Mouse (Mus musculus) midbrain, embryonic 14.5 days (tissue): ENCODE results near the gene Macf1. TPM values are rescaled to one million over a fixed set of nuclear protein-coding genes. Genes with fewer than 3 reads are reported as not detected.

ENCODE experiments used
- ATAC-seq: fragments of 200-750 bp; cut with Nextera tagmentation; 2 replicates; pipeline ENCODE4 v1.8.0; 2017; ENCODE audit warnings: moderate number of reproducible peaks, moderate library complexity; ENCODE audit not compliant: low FRiP score, low TSS enrichment
- DNase-seq: peaks from one replicate; pipeline ENCODE4 v3.0.0-alpha.2; 2015
- H3K27ac ChIP-seq: fragments of 300-500 bp; sonication (generic); replicated peaks from 2 replicates; pipeline ENCODE4 v1.5.1; 2014; ENCODE audit warnings: mild to moderate bottlenecking, low read depth, low read length, moderate library complexity
- H3K27me3 ChIP-seq: fragments of 300-500 bp; sonication (generic); 2 replicates; pipeline ENCODE4 v1.6.1; 2014; ENCODE audit warnings: low read length, control low read depth, mixed read lengths; ENCODE audit not compliant: control insufficient read depth, insufficient read depth
- H3K36me3 ChIP-seq: fragments of 300-500 bp; sonication (generic); 2 replicates; pipeline ENCODE4 v1.6.1; 2014; ENCODE audit warnings: low read length, control low read depth; ENCODE audit not compliant: control insufficient read depth, insufficient read depth
- H3K4me1 ChIP-seq: fragments of 300-500 bp; sonication (generic); 2 replicates; pipeline ENCODE4 v1.6.1; 2014; ENCODE audit warnings: mild to moderate bottlenecking, antibody characterized with exemption, low read length, control low read depth; ENCODE audit not compliant: control insufficient read depth, insufficient read depth
- H3K4me2 ChIP-seq: fragments of 300-500 bp; sonication (generic); 2 replicates; pipeline ENCODE4 v1.6.1; 2014; ENCODE audit warnings: mild to moderate bottlenecking, low read length, moderate library complexity
- H3K4me3 ChIP-seq: fragments of 300-500 bp; sonication (generic); replicated peaks from 2 replicates; pipeline ENCODE4 v1.5.1; 2014; ENCODE audit warnings: low read depth, low read length
- H3K9ac ChIP-seq: fragments of 300-500 bp; sonication (generic); replicated peaks from 2 replicates; pipeline ENCODE4 v1.6.1; 2014; ENCODE audit warnings: mild to moderate bottlenecking, low read length, moderate library complexity
- H3K9me3 ChIP-seq: fragments of 300-500 bp; sonication (generic); 2 replicates; pipeline ENCODE4 v1.6.1; 2016; ENCODE audit warnings: low read length, control low read depth, mixed read lengths; ENCODE audit not compliant: control insufficient read depth
- WGBS: fragments of 180-500 bp; shearing (Covaris S2); extraction: QIAGEN DNeasy Blood & Tissue Kit; methylation state at CpG from one replicate; pipeline ENCODE4 v1.1.7; 2014; 5-methylcytosine and 5-hydroxymethylcytosine counted together
- polyA plus RNA-seq: library from polyadenylated mRNA; unstranded; fragments of >200 nt; fragmentation: Nextera tagmentation; extraction: Ambion mirVana; gene quantifications from 2 replicates; pipeline ENCODE4 v1.2.1, GENCODE M21; 2014

The Macf1 gene
- 140 and 143 TPM in 2 replicates for polyA plus RNA-seq

DNA sequence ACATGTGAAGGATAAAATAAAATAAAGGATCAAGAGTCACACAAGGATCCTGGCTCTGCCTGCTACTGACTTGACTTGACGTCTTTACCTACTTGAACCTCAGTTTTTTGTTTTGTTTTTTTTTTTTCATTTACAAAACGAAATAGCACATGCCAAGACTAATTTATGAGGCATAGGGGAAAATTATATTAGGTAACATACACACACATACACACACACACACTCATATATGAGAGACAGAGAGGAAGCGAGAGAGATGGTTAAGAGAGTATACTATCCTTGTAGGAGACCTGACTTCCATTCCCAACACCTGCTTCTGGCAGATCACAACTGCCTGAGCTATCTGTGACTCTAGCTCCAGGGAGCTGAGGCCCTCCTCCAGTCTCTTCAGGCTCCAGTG, at the start of gene Macf1:
Macf1 (minus strand) TSS at position 101 of the 400 bp plus-strand sequence.
- no peak for DNase-seq
- peak within 1 kb of the TSS; percentile 98 for H3K9ac ChIP-seq
- no peaks in the 10 kb centered on the region for H3K9me3 ChIP-seq
- WGBS: 79% methylated on average over 3 of the region's 3 CpGs
- H3K4me3 ChIP-seq: peak within 1 kb of the TSS; percentile 91
- H3K4me2 ChIP-seq: peak within 1 kb of the TSS; percentile 85
- no peaks in the 10 kb centered on the region for H3K27me3 ChIP-seq
- no peak within 1 kb of the TSS for H3K27ac ChIP-seq
- peaks cover 18% of the 10 kb centered on the region for H3K4me1 ChIP-seq
- no peak for ATAC-seq
- H3K36me3 ChIP-seq: peaks cover 37% of the 10 kb centered on the region

DNA sequence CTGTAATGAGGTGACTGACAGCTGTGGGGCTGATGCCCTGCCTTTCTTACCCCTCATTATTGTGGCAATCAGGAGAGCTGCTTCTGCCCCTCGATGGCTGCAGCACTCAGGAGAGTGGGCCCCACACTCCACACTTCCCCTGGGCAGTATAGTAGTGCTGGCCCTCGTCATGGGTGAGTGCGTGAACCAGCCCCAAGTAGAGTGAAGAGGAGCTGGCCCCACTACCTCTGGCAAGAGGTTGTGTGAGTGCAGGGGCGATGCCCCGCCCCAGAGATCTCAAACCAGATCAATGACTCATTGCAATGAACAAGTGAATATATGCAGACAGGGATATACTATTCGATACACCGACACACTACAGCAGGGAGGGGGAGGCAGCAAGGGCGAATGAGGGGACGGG, 49.4 kb upstream of the Macf1 start:
- no peak overlapping the region for H3K27ac ChIP-seq
- ATAC-seq (no peak), DNase-seq (no peak)
- no peak overlapping the region for H3K4me2 ChIP-seq
- no peaks in the 10 kb centered on the region for H3K4me1 ChIP-seq
- H3K9me3 ChIP-seq: no peaks in the 10 kb centered on the region
- no peak overlapping the region for H3K9ac ChIP-seq
- 95% methylated on average over 9 of the region's 9 CpGs for WGBS
- H3K36me3 ChIP-seq: peaks cover 54% of the 10 kb centered on the region
- H3K4me3 ChIP-seq: no peak overlapping the region
- no peaks in the 10 kb centered on the region for H3K27me3 ChIP-seq

DNA sequence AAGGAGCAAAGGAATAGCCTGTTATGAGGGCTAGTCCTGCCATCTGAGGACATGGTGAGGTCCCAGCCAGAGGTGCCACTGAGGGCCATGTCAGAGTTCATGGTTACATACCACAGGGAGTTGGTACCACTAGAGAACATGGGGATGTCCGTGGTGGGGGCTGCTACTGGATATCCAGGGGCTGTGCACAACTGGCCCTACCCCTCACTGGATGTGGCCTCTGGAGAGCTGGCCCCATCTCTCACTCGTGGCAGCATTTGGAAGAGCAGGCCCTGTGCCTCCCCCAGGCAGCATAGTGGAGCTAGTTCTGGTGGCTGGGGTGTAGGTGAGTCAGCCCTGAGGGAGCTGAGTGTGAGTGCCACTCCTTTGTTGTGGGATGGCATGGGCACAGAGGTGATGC, 48.8 kb upstream of the Macf1 start:
- 92% methylated on average over 2 of the region's 2 CpGs for WGBS
- H3K9ac ChIP-seq: no peak overlapping the region
- H3K27ac ChIP-seq: no peak overlapping the region
- no peaks in the 10 kb centered on the region for H3K4me1 ChIP-seq
- DNase-seq (no peak), ATAC-seq (no peak)
- H3K4me2 ChIP-seq: no peak overlapping the region
- H3K36me3 ChIP-seq: peaks cover 47% of the 10 kb centered on the region
- H3K4me3 ChIP-seq: no peak overlapping the region
- H3K27me3 ChIP-seq: no peaks in the 10 kb centered on the region
- H3K9me3 ChIP-seq: no peaks in the 10 kb centered on the region

DNA sequence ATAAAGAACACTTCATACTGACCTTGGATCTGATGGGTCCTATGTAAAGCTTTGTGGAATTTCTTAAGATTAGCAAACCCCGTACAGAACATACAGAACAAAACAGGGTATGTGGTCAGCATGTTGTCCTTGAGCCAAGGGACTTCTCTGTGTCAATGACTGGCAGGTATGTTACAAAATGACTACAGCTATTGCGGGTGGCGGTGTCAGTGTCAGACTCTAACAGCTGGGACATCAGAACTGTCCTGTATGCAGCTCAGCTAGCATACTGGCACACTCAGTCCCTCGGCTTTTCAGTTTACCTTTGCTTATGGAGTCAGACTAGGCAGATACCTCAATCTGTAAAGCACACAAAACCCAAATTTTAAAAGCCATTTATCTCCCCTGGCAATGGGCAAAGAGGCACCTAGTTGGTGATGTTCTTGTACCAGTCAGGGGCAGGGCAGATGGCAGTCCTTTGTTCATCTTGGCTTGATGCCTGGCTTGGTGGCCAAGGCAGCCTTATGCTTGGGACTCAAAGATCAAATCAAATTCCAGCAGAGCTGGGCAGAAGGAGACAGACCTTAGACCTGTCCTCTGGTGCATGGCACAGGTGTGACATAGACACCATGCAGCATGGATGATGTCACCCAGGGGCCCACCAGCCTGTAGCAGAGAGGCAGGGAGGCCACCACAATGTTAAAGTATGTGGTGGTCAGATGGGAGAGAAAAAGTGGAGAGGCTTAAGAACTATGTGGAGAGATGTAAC, 48.2 kb upstream of the Macf1 start:
- no peak overlapping the region for H3K4me3 ChIP-seq
- no peaks in the 10 kb centered on the region for H3K27me3 ChIP-seq
- no peak overlapping the region for H3K9ac ChIP-seq
- no peak overlapping the region for H3K27ac ChIP-seq
- H3K9me3 ChIP-seq: no peaks in the 10 kb centered on the region
- DNase-seq: no peak
- H3K4me1 ChIP-seq: no peaks in the 10 kb centered on the region
- ATAC-seq: no peak
- H3K36me3 ChIP-seq: peaks cover 42% of the 10 kb centered on the region
- no peak overlapping the region for H3K4me2 ChIP-seq
- WGBS: 96% methylated on average over 4 of the region's 4 CpGs

DNA sequence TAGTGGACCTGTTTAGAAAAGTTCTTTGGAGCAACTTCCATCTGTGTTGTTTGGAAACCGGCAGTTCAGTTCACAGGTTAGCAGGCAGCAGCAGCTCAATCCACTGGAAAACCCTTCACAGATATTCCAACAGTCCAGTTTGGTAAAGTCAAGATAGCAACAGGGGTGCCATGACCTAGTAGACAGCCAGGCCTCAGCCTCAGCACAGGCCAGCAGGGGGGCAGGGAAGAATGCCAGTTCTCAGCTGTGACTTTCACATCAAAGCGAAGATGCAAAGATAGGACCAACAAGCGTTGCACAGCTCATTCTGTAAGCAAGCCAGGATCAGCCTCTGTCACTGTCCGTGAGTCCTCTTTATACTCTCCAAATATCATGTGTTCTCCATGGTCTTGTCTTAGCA, 37.6 kb upstream of the Macf1 start:
- Histone ChIP-seq H3K4me2 (no peak overlapping the region), H3K27me3 (no peaks in the 10 kb centered on the region), H3K4me1 (0 out of 2 replicates have a peak, but pooled peaks cover 5% of the 10 kb centered on the region), H3K36me3 (no peaks in the 10 kb centered on the region), H3K9me3 (no peaks in the 10 kb centered on the region), H3K9ac (no peak overlapping the region), H3K27ac (no peak overlapping the region), H3K4me3 (no peak overlapping the region)
- WGBS: 87% methylated on average over 4 of the region's 4 CpGs
- ATAC-seq: no peak
- DNase-seq: no peak

DNA sequence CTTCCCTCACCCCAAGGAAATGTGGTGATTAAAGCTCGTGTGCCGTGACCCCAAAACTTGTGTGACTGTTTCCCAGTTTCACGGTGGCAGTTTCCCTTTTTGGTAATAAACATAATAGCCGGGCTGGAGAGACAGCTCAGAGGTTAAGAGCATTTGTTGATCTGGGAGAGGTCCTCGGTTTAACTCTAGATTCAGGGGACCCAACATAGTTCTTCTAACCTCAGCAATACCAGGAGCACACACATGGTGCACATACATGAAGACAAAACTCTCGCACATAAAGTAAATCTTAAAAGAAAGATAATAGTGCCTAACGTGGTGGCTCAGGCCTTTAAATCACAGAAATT, 34.2 kb upstream of the Macf1 start:
- Histone ChIP-seq H3K9me3 (no peaks in the 10 kb centered on the region), H3K36me3 (peaks cover 18% of the 10 kb centered on the region), H3K4me2 (peak overlapping the region; percentile 72), H3K9ac (peak overlapping the region; percentile 47; the same call in 1 of the 2 replicates), H3K4me3 (peak overlapping the region; percentile 79), H3K27ac (peak overlapping the region; percentile 55; the same call in 1 of the 2 replicates), H3K4me1 (0 out of 2 replicates have a peak, but pooled peaks cover 5% of the 10 kb centered on the region), H3K27me3 (no peaks in the 10 kb centered on the region)
- DNase-seq (no peak), ATAC-seq (0 out of 2 replicates have a peak, but pooled peaks have one; percentile 2)
- 31% methylated on average over 7 of the region's 7 CpGs for WGBS

DNA sequence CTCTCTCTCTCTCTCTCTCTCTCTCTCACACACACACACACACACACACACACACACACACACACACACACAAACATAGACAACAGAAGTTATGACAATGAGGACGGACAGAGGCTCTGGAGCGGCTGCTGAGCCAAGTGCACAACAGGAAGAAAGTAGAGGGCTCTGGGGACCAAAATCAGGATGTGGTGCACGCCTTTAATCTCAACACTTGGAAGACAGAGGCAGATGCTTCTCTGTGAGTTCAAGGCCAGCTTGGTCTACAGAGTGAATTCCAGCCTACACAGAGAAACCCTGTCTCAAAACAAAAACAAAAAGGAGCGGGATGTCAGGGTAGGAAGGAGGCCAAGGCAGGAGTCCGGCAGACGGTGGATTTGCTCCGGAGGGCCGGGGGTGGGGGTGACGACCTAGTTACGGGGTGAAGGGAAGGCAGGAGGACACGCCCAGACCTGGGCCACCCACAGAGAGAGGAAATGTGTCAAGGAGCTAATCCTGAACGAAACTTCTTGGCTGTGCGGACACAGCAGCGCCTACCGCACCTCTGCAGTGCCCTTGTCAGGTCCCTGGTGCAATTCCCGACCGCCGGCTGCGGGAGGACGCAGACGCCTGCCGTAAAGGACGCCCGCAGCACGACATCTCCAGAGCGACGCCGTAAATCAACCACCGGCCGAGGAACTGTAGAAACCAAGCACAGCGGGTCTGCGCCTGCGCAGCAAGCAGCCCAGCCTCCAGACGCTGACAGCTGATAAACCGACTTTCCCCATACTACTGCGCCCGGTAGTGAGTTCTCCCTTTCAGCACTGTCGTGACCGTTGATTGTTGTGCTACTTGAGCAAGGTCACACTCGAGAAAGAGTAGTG, 33.6 kb upstream of the Macf1 start, which contains the start of gene Ndufs5:
Ndufs5 (minus strand) TSS at position 629 of the 860 bp plus-strand sequence.
- peak; percentile 90 for ATAC-seq
- peak within 1 kb of the TSS; percentile 82 for H3K9ac ChIP-seq
- H3K4me2 ChIP-seq: peak within 1 kb of the TSS; percentile 72
- under 1% methylated on average over 40 of the region's 40 CpGs for WGBS
- H3K27ac ChIP-seq: peak within 1 kb of the TSS; percentile 67
- DNase-seq: peak; percentile 98
- H3K36me3 ChIP-seq: peaks cover 21% of the 10 kb centered on the region
- H3K4me1 ChIP-seq: 0 out of 2 replicates have a peak, but pooled peaks cover 5% of the 10 kb centered on the region
- H3K27me3 ChIP-seq: no peaks in the 10 kb centered on the region
- H3K9me3 ChIP-seq: no peaks in the 10 kb centered on the region
- H3K4me3 ChIP-seq: peak within 1 kb of the TSS; percentile 79

DNA sequence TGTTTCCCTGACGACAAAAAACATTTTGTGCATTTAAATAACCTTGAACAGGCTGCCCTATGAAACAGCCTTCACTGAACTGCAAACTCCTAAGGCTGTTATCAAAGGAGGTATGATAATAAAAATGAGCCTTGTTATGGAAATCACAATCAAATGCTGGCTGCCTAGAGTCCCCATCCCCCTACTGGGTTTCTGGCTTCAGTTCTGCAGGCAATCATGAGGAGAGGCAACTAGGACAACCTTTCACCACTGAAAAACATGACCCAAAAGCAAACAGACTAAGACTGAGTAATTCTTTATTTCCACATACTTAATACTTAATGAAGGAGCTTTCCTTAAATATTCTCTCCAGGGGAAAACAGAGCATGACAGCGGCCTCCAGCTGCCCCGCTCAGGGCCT, 28.3 kb upstream of the Macf1 start:
- Histone ChIP-seq H3K36me3 (peaks cover 28% of the 10 kb centered on the region), H3K4me1 (0 out of 2 replicates have a peak, but pooled peaks cover 4% of the 10 kb centered on the region), H3K4me2 (no peak overlapping the region), H3K9ac (no peak overlapping the region), H3K27me3 (no peaks in the 10 kb centered on the region), H3K4me3 (no peak overlapping the region), H3K9me3 (no peaks in the 10 kb centered on the region), H3K27ac (no peak overlapping the region)
- ATAC-seq: no peak
- DNase-seq: no peak
- WGBS: 90% methylated on average over 1 of the region's 3 CpGs
